Mouse (Mus musculus): ENCODE measurements around the gene Bloc1s5. TPM values are rescaled to one million over a fixed set of nuclear protein-coding genes. Genes with fewer than 3 reads are reported as not detected.

Gene Bloc1s5
- polyA plus RNA-seq, 1 experiment from 2014 or later: 24.1 TPM

DNA sequence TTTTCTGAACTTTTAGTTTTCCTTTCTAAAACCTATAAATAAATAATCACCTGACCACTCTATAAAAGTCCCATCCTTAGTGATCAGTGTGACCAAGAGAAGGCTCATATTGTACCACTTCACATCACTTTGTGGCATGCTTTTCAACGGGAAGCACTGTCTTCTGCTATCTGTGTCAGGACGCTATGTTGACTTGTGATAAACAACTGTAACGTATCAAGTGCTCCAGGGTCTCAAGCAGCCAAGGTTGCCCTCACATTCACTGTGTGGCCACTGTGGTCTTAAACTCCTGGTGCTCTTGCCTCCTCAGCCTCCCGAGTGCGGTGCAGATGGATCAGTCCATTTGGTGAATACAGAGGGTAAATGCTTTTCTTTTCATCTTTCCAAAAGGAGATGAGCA, 19.3 kb downstream of the Bloc1s5 start:
- WGBS: 91% methylated on average over 5 of the region's 5 CpGs

DNA sequence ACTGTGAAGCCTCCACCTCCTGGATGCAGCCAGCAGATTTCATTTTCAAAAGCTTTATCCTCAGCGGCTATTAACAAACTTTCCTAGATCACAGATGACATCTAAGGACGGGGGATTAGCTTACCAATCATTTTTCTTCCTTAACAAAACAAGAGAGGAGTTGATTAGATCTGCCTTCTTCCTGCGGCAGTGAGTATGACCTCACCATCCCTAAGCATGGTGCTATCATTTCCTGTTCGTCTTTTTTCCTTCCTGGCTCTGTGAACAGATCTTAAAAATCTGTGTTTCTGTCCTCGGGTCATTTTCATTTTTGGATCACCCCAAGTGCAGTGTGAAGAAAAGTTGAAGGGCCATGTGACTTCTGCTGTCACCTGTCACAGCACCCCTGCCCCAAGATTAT, 20.6 kb downstream of the Bloc1s5 start:
- Histone ChIP-seq H3K36me3 (peaks cover 19% of the 10 kb centered on the region), H3K9me3 (no peaks in the 10 kb centered on the region), H3K27me3 (replicated peaks) (no peaks in the 10 kb centered on the region), H3K4me3 (no peak overlapping the region), H3K9ac (no peak overlapping the region), H3K4me2 (replicated peaks) (no peak overlapping the region), H3K4me1 (no peaks in the 10 kb centered on the region), H3K27ac (no peak overlapping the region)
- 79% methylated on average over 5 of the region's 5 CpGs for WGBS
- ATAC-seq (ENCODE audit: low FRiP score, low read depth): no peak

More for the DNA sequence above, 19.3 kb downstream of the Bloc1s5 start:
- no peak for ATAC-seq (ENCODE audit: low FRiP score, low read depth)
- Histone ChIP-seq H3K9ac (no peak overlapping the region), H3K4me1 (no peaks in the 10 kb centered on the region), H3K27ac (no peak overlapping the region), H3K4me2 (replicated peaks) (no peak overlapping the region), H3K27me3 (replicated peaks) (no peaks in the 10 kb centered on the region), H3K9me3 (no peaks in the 10 kb centered on the region), H3K4me3 (no peak overlapping the region), H3K36me3 (peaks cover 19% of the 10 kb centered on the region)

DNA sequence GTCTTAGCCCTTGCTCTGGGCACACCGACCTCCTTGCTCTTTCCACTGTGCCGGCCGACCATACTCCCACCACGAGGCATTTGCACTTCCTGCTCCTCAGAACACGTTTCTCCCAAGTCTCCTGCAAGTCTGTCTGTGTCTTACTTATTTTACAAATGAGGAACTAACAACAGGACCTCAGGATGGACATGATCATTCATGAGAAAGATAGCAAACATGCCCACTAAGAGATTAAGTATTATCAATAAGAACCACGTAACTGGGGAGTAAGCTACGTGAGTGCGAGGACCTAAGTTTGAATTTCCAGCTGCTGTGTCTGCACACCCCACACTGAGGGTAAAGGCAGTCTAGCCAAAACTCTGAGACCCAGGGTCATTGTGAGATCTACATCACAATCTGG, 21.3 kb downstream of the Bloc1s5 start:
- Histone ChIP-seq H3K36me3 (peaks cover 16% of the 10 kb centered on the region), H3K4me2 (replicated peaks) (no peak overlapping the region)

DNA sequence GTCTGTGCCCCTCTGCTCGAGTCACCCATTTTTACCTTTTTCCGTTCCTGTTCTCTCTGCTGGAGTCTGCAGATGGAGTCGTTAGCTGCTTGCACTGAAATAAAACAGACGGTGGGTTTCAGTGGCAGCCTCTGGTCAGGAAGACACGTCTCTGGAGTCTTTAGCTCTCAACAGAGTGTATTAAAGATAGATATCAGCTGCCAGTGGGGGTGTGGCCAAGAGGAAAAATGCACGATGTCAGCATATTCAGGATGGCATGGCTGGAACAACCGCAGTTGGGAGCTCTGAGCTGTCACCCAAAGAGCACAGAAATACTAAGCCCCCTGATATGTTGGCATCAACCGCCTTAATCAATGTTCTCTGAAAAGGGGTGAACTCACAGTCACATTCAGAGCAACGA, 22.3 kb downstream of the Bloc1s5 start:
- Histone ChIP-seq H3K36me3 (peaks cover 16% of the 10 kb centered on the region), H3K4me3 (no peak overlapping the region), H3K4me1 (no peaks in the 10 kb centered on the region), H3K27me3 (replicated peaks) (no peaks in the 10 kb centered on the region), H3K9me3 (no peaks in the 10 kb centered on the region), H3K4me2 (replicated peaks) (no peak overlapping the region), H3K27ac (no peak overlapping the region), H3K9ac (no peak overlapping the region)
- 91% methylated on average over 9 of the region's 9 CpGs for WGBS
- ATAC-seq (ENCODE audit: low FRiP score, low read depth): no peak

More for the DNA sequence above, 21.3 kb downstream of the Bloc1s5 start:
- no peaks in the 10 kb centered on the region for H3K27me3 ChIP-seq (replicated peaks)
- 90% methylated on average over 8 of the region's 8 CpGs for WGBS
- H3K4me3 ChIP-seq: no peak overlapping the region
- no peak for ATAC-seq (ENCODE audit: low FRiP score, low read depth)
- no peaks in the 10 kb centered on the region for H3K9me3 ChIP-seq
- no peaks in the 10 kb centered on the region for H3K4me1 ChIP-seq
- H3K9ac ChIP-seq: no peak overlapping the region
- no peak overlapping the region for H3K27ac ChIP-seq

- Histone ChIP-seq H3K36me3 (peaks cover 16% of the 10 kb centered on the region), H3K4me2 (replicated peaks) (no peak overlapping the region), H3K27me3 (replicated peaks) (no peaks in the 10 kb centered on the region), H3K9ac (no peak overlapping the region), H3K9me3 (no peaks in the 10 kb centered on the region), H3K4me1 (no peaks in the 10 kb centered on the region), H3K4me3 (no peak overlapping the region), H3K27ac (no peak overlapping the region)
- no peak for ATAC-seq (ENCODE audit: low FRiP score, low read depth)
- WGBS: 92% methylated on average over 4 of the region's 4 CpGs
Measured at GRCm38 (mm10) chr13:38612179-38612578, 22.7 kb downstream of the Bloc1s5 start.

DNA sequence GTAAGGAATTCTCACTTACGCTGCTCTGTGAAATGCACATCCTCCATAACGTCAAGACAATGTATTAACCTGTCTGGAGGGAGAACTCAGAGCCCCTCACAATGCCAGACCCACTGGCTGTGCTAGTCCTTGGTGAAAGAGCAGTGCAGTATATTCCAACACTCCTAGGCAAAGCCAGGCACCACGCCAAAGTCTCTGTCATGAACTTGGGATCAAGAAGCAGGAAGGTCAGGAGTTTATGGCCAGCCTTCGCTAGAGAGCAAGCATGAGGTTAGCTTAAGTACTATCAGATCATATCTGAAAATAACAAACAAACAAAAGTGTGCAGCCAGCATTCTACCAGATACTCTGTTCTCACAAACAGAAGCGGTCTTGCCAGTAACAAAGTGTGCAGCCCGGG, 24.6 kb downstream of the Bloc1s5 start:
- 90% methylated on average over 6 of the region's 6 CpGs for whole genome bisulfite sequencing

DNA sequence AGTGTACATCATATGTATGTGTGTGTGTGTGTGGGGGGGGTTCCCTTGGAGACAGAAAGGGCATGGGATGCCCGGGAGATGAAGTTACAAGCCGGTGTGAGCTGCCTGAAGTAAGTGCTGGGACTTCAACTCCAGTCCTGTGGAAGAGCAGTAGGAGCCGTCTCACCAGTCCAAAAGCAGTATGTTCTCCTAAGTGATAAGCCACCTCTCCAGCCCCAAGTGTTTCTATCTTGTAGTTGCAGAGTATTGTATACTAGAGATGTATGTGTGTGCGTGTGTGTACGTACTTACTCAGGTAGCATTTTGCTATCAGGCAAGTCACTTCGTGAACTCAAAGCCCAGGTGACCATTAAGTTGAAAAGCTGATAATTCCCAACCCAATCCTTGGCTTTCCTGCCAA, 27.8 kb downstream of the Bloc1s5 start:
- no peak overlapping the region for H3K9ac ChIP-seq
- H3K36me3 ChIP-seq: peaks cover 16% of the 10 kb centered on the region
- H3K4me2 ChIP-seq (replicated peaks): no peak overlapping the region
- no peak for ATAC-seq (ENCODE audit: low FRiP score, low read depth)
- H3K27ac ChIP-seq: no peak overlapping the region
- no peak overlapping the region for H3K4me3 ChIP-seq
- H3K9me3 ChIP-seq: no peaks in the 10 kb centered on the region
- WGBS: 92% methylated on average over 6 of the region's 6 CpGs
- H3K4me1 ChIP-seq: no peaks in the 10 kb centered on the region
- H3K27me3 ChIP-seq (replicated peaks): no peaks in the 10 kb centered on the region

More for the DNA sequence above, 24.6 kb downstream of the Bloc1s5 start:
- H3K4me2 ChIP-seq (replicated peaks): no peak overlapping the region
- H3K27me3 ChIP-seq (replicated peaks): no peaks in the 10 kb centered on the region
- peaks cover 16% of the 10 kb centered on the region for H3K36me3 ChIP-seq
- no peak overlapping the region for H3K9ac ChIP-seq
- H3K9me3 ChIP-seq: no peaks in the 10 kb centered on the region
- H3K4me3 ChIP-seq: no peak overlapping the region
- H3K4me1 ChIP-seq: no peaks in the 10 kb centered on the region
- H3K27ac ChIP-seq: no peak overlapping the region
- no peak for ATAC-seq (ENCODE audit: low FRiP score, low read depth)

- ATAC-seq (ENCODE audit: low FRiP score, low read depth): no peak
- Histone ChIP-seq H3K27me3 (replicated peaks) (no peaks in the 10 kb centered on the region), H3K4me1 (no peaks in the 10 kb centered on the region), H3K9ac (no peak overlapping the region), H3K9me3 (no peaks in the 10 kb centered on the region), H3K27ac (no peak overlapping the region), H3K4me2 (replicated peaks) (no peak overlapping the region), H3K4me3 (no peak overlapping the region), H3K36me3 (peaks cover 12% of the 10 kb centered on the region)
- WGBS: 90% methylated on average over 6 of the region's 6 CpGs
Measured at GRCm38 (mm10) chr13:38605353-38605752, 29.6 kb downstream of the Bloc1s5 start.

GRCm38 (mm10) chr13:38602966-38603365, 31.9 kb downstream of the Bloc1s5 start:
- H3K4me3 ChIP-seq: no peak overlapping the region
- H3K27ac ChIP-seq: no peak overlapping the region
- H3K27me3 ChIP-seq (replicated peaks): no peaks in the 10 kb centered on the region
- H3K9me3 ChIP-seq: no peaks in the 10 kb centered on the region
- WGBS: 93% methylated on average over 13 of the region's 13 CpGs
- H3K36me3 ChIP-seq: peaks cover 12% of the 10 kb centered on the region
- ATAC-seq (ENCODE audit: low FRiP score, low read depth): no peak
- H3K9ac ChIP-seq: no peak overlapping the region
- no peak overlapping the region for H3K4me2 ChIP-seq (replicated peaks)
- no peaks in the 10 kb centered on the region for H3K4me1 ChIP-seq

DNA sequence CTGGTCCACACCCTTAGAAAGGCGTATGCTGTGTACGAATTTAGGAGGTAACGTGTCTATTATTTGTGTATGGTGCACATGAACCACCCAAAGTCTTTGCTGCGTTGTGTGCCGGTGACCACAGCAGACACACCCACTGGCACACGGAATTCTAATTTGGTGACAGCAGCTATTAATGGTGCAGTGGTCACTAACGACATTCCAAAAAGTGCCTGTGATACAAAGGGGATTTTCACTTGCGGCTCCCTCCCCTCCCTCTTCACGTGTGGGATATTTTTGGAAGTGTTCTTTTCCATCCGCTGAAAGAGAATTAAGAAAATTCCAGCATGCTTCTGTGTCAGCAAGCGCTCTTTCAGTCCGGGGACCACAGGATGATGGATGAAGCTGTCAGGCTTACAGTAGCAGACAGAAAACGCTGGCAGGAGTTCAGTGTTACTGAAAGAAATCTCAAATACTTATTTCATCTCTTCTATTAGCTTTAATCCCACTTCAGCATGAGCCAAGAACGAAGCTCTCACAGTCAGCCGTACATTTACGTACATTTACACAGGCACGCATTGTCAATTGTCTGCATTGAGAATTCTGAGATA, 32.6 kb downstream of the Bloc1s5 start:
- H3K27ac ChIP-seq: no peak overlapping the region
- H3K9ac ChIP-seq: no peak overlapping the region
- H3K36me3 ChIP-seq: peaks cover 12% of the 10 kb centered on the region
- no peaks in the 10 kb centered on the region for H3K27me3 ChIP-seq (replicated peaks)
- H3K9me3 ChIP-seq: no peaks in the 10 kb centered on the region
- WGBS: 80% methylated on average over 17 of the region's 17 CpGs
- no peak overlapping the region for H3K4me3 ChIP-seq
- no peak overlapping the region for H3K4me2 ChIP-seq (replicated peaks)
- no peak for ATAC-seq (ENCODE audit: low FRiP score, low read depth)
- no peaks in the 10 kb centered on the region for H3K4me1 ChIP-seq

DNA sequence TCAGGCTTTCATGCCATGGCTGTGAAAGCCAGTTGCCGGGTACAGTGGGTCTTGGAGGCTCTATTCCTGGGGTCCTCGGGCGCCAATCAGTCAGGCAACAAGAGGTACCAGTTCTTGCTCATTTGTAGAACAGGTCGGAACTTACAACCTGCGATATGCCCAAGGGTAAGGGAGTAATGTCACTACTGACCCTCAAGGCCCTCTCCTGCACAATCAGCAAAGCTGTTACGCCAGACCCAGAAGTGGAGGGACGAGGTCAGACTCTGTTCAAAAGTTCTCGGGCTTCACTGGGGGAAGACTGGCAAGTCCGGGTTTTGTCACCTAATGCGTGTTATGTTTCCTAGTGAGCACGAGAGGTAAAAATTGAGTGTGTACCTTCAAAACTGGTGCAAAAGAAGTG, 34.1 kb downstream of the Bloc1s5 start:
- H3K9me3 ChIP-seq: no peaks in the 10 kb centered on the region
- H3K27ac ChIP-seq: no peak overlapping the region
- H3K4me1 ChIP-seq: no peaks in the 10 kb centered on the region
- peaks cover 12% of the 10 kb centered on the region for H3K36me3 ChIP-seq
- ATAC-seq (ENCODE audit: low FRiP score, low read depth): no peak
- H3K27me3 ChIP-seq (replicated peaks): no peaks in the 10 kb centered on the region
- no peak overlapping the region for H3K9ac ChIP-seq
- WGBS: 89% methylated on average over 11 of the region's 11 CpGs
- H3K4me3 ChIP-seq: no peak overlapping the region
- no peak overlapping the region for H3K4me2 ChIP-seq (replicated peaks)

GRCm38 (mm10) chr13:38597076-38597475, 37.8 kb downstream of the Bloc1s5 start:
- no peak for ATAC-seq (ENCODE audit: low FRiP score, low read depth)
- H3K9me3 ChIP-seq: no peaks in the 10 kb centered on the region
- no peaks in the 10 kb centered on the region for H3K27me3 ChIP-seq (replicated peaks)
- H3K27ac ChIP-seq: no peak overlapping the region
- H3K36me3 ChIP-seq: no peaks in the 10 kb centered on the region
- no peak overlapping the region for H3K4me3 ChIP-seq
- no peak overlapping the region for H3K4me2 ChIP-seq (replicated peaks)
- no peaks in the 10 kb centered on the region for H3K4me1 ChIP-seq
- H3K9ac ChIP-seq: no peak overlapping the region
- WGBS: 81% methylated on average over 3 of the region's 3 CpGs

GRCm38 (mm10) chr13:38596461-38596860, 38.4 kb downstream of the Bloc1s5 start:
- no peaks in the 10 kb centered on the region for H3K9me3 ChIP-seq
- no peaks in the 10 kb centered on the region for H3K36me3 ChIP-seq
- no peak for ATAC-seq (ENCODE audit: low FRiP score, low read depth)
- H3K27me3 ChIP-seq (replicated peaks): no peaks in the 10 kb centered on the region
- no peak overlapping the region for H3K4me3 ChIP-seq
- no peak overlapping the region for H3K27ac ChIP-seq
- WGBS: 87% methylated on average over 4 of the region's 4 CpGs
- no peak overlapping the region for H3K4me2 ChIP-seq (replicated peaks)
- H3K4me1 ChIP-seq: no peaks in the 10 kb centered on the region
- no peak overlapping the region for H3K9ac ChIP-seq

All from neural tube, embryonic 12.5 days (tissue).